Mouse (Mus musculus) olfactory bulb, adult 2 months (tissue): ENCODE results near the gene Tbc1d4.
"Not testable (repeated sequence)": the region's sequence is repeated elsewhere in the genome, so short reads cannot be mapped to it uniquely, and the experiment has no call there.

ENCODE experiments used
- CTCF ChIP-seq: fragments of 200-500 bp; IDR thresholded peaks from 2 replicates; pipeline ENCODE4 v1.5.1; 2012; ENCODE audit warnings: low read depth, mild to moderate bottlenecking, low read length, moderate library complexity; ENCODE audit not compliant: insufficient read depth
- POLR2A ChIP-seq: fragments of 200-500 bp; IDR thresholded peaks from 2 replicates; pipeline ENCODE4 v1.6.1; 2012; ENCODE audit warnings: mild to moderate bottlenecking, low read depth, low read length, moderate library complexity; ENCODE audit not compliant: insufficient read depth

- not testable (repeated sequence) for TF ChIP-seq POLR2A, CTCF
Observed at GRCm38 (mm10) chr14:101588209-101588991, 20.6 kb downstream of the Tbc1d4 start.
